Mouse (Mus musculus) liver, adult 2 months (tissue): ENCODE results near the gene Anks1b.

Experiments
- CTCF ChIP-seq: fragments of 200-500 bp; IDR thresholded peaks from 2 replicates; pipeline ENCODE4 v1.5.1; 2011; ENCODE audit warnings: low read depth, low read length, control low read depth
- POLR2A ChIP-seq: fragments of 200-500 bp; IDR thresholded peaks from 2 replicates; pipeline ENCODE4 v1.6.1; 2011; ENCODE audit warnings: low read length, control low read depth; ENCODE audit not compliant: insufficient read depth; ENCODE audit errors: extremely low read depth

DNA sequence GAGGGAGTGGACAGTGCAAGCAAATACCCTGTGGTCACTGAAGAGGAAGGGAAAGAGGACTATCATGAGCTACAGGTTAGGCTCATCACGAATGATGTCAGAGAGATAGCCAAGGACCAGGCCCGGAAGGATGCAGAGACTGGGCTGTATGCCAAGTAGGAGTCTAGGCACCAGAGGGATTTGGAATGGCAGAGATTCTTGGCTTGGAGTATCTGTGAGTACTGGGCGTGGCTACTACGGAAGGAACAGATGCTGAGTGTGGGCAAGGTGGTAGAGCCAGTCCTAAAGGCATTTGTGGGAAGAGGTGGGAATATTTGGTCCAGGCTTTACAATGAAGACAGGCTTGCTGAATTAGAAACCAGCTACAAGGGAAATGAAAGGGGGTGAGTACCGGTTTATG is 823.4 kb downstream of the Anks1b start:
- no peak for TF ChIP-seq POLR2A
- no peak for TF ChIP-seq CTCF
